Mouse (Mus musculus) G1E (cell line): ENCODE measurements around the gene Rassf2.

Source experiments
- CTCF ChIP-seq: IDR thresholded peaks from 2 replicates; pipeline ENCODE4 v1.5.1; 2012; ENCODE audit warnings: low read depth, low read length, inconsistent platforms, mixed read lengths
- GATA1 ChIP-seq: IDR thresholded peaks from 2 replicates; pipeline ENCODE4 v1.6.1; 2012; ENCODE audit warnings: borderline replicate concordance, low read length, inconsistent platforms, mixed read lengths
- GATA2 ChIP-seq: IDR thresholded peaks from 2 replicates; pipeline ENCODE4 v1.6.1; 2012; ENCODE audit warnings: low read depth, low read length, inconsistent platforms, borderline replicate concordance
- POLR2AphosphoS5 ChIP-seq: IDR thresholded peaks from 2 replicates; pipeline ENCODE4 v1.6.1; 2012; ENCODE audit warnings: low read depth, low read length, inconsistent platforms; ENCODE audit not compliant: insufficient replicate concordance
- TAL1 ChIP-seq: conservative IDR thresholded peaks from 2 replicates; pipeline ENCODE4 v1.6.1; 2012; ENCODE audit warnings: low read depth, low read length, inconsistent platforms, mixed read lengths

GRCm38 (mm10) chr2:132044320-132045274 lies 14.5 kb upstream of the Rassf2 start:
- TF ChIP-seq GATA1 (no peak), CTCF (no peak), TAL1 (no peak), POLR2AphosphoS5 (no peak), GATA2 (no peak)
